Mouse (Mus musculus) thymus, postnatal 4 days (tissue): ENCODE results near the gene Bcas1.
A peak's percentile ranks its signal among the peaks of the same experiment; 100 is the strongest.

Source experiments
- DNase-seq: peaks from one replicate; pipeline ENCODE4 v3.0.0; 2021

Gene Bcas1

GRCm38 (mm10) chr2:170345410-170345793 lies 82.2 kb downstream of the Bcas1 start:
- DNase-seq: peak; percentile 54

DNA sequence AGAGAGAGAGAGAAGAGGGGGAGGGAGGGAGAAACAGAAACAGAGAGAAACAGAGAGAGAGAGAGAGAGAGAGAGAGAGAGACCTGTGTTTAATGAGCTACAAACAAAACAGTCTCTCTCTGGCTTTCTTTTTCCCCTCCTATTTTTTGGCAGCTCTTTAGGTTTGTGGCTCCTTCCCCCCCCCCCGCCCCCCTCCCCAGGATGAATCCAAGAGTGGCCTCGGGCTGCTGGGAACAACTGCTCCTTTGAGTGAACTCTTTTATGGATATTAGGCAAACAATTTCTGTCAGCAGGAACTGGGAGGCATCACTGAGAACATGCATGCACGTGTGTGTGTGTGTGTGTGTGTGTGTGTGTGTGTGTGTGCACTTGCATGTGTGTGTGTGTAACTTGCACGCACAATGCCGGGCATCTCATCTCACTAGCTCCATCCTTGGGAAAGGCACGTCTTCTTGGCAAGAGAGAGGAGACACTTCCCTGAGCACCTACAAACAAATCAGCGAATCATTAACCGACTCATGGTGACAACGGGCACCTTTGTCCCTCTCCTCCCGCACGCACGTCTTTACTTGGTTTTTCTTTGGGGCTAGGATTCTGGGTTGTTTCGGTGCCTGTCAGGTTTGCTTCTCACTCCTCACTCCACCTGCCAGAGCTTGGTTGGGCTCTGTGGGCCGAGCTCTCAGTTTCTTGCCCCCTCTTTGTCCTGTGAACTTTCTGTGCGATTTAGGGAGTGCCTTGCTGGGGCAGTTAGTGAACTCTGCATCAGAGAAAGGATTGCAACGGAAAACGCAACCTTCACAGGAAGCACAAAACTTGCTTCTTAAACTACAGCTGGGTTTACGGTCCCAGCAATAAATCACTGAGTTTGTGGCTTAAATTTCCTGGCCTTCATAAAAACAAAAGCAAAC lies 82.9 kb downstream of the Bcas1 start:
- DNase-seq: peak; percentile 43

GRCm38 (mm10) chr2:170343819-170344317 lies 83.8 kb downstream of the Bcas1 start:
- DNase-seq: peak; percentile 62

DNA sequence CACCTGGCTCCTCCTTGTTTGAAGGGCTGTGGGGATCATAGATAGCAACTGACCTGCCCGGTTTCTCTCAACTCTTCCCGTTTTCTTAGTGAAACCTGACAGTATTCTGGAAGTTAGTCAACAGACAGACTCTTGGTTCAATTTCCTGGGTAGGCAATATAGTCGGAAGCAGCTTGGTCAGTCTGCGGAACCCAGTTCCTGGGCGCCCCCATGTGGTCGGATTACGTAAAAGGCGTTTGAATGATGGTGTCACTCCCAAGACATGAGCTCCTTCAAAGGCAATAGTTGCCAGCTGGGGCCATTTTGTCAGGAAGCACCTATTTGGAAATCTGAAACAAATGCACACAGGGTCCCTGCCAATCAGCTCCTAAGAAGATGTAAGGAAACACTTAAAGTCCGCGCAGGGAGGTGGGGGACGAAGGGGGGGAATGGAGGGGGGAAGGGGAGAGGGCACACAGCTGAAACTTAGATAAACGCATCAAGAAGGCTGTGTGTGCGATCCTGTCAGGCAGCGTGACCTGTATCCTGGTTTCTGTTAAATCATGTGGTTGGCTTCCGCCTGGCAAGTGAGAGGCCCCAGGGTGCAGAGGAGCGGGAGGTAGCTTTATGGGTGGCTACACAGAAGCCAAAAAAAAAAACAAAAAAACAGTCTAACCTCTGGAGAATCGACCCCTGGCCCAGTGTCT lies 84.4 kb downstream of the Bcas1 start:
- peak; percentile 96 for DNase-seq

DNA sequence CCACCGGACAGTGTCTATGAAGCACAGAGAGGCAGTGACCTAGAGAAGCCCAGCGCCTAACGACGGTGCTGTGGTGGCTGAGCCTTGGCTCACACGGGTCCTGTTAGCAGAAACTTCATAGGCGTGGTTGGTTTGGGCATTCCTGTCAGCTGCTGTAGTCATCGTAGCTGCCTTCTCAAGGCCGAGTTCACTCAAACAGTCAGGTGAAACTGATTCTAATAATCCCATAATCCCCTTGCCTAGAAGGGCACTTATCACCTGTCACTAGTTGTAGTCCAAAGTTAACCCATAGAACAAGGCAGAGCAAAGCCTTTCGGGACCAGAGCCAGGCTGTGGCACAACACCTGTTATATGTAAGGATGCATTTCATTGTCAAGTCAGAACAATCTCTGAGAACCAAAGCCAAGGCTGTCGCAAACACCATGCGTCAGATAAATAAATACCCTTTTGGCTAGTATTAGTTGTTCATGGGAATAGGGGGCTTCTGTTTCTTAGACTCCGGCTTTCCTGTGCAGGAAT lies 85.3 kb downstream of the Bcas1 start:
- DNase-seq: no peak

DNA sequence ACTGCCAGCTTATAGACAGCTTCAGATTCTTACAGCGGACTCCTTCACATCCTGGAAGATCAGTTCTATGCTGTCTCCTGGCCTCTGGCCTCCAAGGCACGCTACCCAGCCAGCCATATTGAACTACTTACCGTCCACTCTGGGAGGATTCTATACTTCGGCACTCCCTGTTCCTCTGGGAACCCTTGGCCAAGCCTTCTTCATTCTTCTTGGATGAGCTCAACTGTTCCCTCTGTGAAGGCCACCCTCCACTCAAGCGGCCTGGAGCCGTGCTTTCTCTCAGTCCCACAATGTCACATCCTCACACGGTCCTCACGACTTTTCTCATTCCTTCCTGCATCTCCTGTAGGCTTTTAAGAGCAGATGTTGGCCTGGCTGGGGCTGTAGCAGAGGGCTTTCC lies 86.5 kb downstream of the Bcas1 start:
- no peak for DNase-seq

DNA sequence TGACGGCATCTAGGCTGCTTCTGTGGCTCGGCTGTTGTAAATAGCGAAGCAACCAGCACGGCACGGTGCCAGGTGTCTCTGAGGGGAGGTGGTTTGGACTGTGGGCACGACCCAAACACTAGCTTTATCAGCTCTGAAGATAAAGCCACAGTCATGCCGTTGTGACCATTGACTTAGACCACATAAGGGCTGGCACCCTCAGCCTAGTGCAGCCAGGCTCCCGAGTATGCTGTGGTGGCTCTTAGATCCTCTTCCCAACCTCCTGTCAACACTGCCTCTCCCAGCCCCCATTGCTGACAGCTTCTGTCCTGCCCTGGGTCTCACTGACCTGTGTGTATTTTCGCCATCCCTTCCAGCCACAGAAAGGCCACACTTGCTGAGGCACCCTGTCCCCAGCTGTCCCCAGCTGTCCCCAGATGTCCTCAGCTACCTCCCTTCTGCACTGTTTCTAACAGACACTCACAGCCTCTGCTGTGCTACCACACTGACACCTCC lies 91.3 kb downstream of the Bcas1 start:
- peak; percentile 63 for DNase-seq

DNA sequence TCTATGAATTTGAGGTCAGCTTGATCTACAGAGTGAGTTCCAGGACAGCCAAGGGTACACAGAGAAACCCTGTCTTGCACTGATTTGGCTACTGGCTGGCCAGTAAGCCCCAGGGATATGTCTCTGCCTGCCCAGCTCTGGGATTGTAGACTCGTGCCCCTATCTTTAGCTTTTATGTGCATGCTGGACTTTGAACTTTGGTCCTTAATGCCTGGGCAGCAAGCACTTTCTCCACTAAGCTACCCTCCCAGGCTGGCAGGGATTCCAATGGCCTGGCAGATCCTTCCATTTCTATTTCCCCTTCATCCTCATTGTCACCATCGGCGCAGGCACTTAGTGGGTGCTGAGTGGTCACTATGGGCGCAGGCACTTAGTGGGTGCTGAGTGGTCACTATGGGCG lies 92.5 kb downstream of the Bcas1 start:
- DNase-seq: no peak

DNA sequence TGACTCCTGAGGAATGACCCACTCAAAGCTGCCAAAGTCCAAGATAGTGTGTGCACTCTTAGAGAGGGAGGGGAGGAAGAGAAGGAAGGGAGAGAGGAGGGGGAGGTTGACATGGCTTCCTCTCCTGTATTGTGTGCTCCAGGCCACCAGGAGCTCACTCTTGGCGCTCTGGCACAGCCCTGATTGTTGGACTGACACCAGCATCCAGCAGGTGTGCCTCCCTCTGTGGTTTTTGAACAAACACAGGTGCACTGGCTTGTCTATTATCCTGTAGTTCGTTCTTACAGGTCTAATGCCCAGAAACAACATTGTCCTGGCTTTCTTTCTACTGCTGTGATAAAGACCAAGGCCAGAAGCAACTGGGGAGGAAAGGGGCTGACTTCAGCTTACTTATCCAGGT lies 95.8 kb downstream of the Bcas1 start:
- no peak for DNase-seq

DNA sequence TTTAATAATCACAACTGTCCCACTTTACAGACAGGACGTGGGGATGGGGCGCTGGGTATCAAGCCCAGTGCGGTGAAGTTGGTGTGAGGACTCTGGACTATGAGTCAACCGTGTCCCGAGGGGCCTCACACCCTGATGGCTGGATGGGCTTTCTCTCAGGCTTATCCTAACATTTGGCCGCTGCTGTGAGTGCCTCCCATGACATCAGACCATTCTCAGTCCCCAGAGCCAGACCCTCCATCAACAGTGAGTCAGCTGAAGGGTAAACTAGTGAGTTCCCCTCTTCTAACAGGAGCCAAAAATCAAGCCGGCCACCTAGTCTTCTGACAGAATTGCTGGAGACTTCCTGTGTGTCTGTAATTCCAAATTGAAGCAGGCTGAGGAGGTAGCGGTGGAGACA lies 97.2 kb downstream of the Bcas1 start:
- DNase-seq: no peak

- DNase-seq: no peak
These were observed 97.7 kb downstream of the Bcas1 start for GRCm38 (mm10) chr2:170329921-170330320.

- DNase-seq: peak; percentile 72
These were observed 103.7 kb downstream of the Bcas1 start for GRCm38 (mm10) chr2:170323925-170324347.

DNA sequence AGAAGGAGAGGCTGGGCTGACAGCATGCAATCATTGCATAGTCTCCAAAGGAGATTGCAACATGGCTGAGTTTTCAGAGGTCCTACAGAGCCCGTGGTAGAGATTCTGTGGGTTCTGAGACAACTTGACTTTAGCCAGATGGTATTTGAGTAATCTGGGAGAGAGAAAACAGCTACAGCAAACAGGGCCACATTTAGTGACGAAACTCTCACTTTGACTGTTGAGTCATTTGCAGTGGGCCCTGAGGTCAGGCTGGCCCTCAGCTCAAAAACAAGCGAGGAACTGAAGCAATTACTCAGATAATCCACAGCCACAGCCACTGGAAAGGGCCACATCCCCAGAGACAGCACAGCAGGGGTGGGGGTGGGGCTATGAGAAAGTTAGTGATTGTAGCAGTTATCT lies 105.6 kb downstream of the Bcas1 start:
- no peak for DNase-seq

- no peak for DNase-seq
These were observed 106.1 kb downstream of the Bcas1 start for GRCm38 (mm10) chr2:170321579-170321978.

DNA sequence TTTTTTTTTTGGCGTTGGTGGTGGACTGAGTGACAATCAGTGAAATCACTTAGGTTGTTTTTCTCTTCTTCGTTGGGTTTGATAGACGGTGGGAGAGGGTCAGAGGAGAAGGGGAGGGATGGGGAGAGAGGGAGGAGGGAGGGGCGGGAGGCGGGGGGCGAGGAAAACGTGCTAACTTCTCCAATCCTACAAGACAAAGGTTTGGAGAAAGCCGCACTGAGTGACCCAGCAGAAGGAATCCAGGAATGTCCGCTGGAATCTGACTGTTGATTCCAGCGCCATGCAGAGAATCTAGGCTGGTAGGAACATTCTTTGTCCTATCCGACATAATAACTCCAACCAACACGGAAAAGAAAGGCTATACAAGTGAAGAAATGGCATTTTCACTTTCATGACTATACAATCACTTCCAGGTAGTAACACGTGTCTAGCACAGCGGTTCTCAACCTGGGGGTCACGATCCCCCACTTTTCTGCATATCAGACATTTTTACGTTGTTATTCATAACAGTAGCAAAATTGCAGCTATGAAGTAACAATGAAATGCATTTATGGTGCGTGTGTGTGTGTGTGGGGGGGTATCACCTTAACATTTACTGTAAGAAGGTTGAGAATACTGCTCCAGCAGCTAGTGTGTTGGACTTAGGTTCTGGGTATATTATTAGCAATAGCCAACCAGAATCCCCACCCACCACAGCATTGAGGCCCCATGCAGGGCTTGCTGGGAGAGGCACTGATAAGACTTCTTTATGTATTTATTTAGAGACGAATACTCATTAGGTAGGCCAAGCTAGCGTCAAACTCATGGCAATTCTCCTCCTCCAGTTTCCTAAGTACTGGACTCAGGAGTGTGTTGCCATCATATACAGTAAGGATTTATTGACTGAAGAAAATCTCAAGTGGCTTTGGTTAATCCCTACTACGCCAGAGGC lies 107.8 kb downstream of the Bcas1 start:
- no peak for DNase-seq

GRCm38 (mm10) chr2:170318713-170319532 lies 108.7 kb downstream of the Bcas1 start:
- DNase-seq: peak; percentile 92

GRCm38 (mm10) chr2:170316774-170317173 lies 110.9 kb downstream of the Bcas1 start:
- DNase-seq: no peak

- no peak for DNase-seq
These were observed 111.3 kb downstream of the Bcas1 start for GRCm38 (mm10) chr2:170316344-170316743.

DNA sequence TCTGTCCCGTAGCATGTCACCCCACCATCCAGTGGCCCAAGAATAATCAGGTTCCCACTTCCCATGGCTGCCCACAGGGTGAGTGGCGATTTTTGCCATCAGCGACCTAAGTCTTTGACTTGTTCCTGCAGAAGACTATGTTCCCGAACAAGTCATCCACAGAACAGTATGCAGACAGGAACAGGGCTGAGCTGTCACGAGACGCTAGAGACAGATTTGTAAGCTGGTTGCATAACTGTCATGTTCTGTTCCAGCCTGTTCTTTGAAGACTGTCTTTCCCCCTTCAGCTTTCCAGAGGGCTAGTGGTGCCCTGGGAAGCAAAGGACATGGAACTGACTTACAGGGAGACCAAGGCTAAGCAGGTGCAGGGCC lies 116.7 kb downstream of the Bcas1 start:
- DNase-seq: no peak

GRCm38 (mm10) chr2:170310310-170310987 lies 117.2 kb downstream of the Bcas1 start:
- DNase-seq: no peak

DNA sequence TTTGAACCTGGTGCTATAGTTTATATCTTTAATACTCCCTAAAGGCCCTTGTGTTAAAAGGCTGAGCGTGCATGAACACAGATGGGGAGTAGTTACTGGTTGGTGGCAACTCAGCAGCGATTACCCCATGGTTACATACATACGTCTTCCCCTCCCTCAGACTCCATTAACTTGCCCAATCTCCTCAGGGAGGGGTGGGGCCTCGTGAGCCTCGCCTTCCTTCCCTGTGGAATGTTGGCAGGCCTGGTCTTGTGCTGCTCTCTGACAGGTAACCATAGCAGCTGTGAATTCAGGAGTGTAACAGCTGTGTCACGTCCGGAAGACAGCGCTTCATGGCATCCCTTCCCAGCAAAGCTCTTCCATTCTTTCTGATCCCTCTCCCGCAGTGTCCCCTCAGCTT lies 118.7 kb downstream of the Bcas1 start:
- no peak for DNase-seq
